Mouse (Mus musculus): ENCODE data around the gene Nsun5. TPM values are rescaled to one million over a fixed set of nuclear protein-coding genes. Genes with fewer than 3 reads are reported as not detected.

The Nsun5 gene
- total RNA-seq (2023): 25.6 to 40.7 TPM (median 31.0 TPM) in 4 replicates

DNA sequence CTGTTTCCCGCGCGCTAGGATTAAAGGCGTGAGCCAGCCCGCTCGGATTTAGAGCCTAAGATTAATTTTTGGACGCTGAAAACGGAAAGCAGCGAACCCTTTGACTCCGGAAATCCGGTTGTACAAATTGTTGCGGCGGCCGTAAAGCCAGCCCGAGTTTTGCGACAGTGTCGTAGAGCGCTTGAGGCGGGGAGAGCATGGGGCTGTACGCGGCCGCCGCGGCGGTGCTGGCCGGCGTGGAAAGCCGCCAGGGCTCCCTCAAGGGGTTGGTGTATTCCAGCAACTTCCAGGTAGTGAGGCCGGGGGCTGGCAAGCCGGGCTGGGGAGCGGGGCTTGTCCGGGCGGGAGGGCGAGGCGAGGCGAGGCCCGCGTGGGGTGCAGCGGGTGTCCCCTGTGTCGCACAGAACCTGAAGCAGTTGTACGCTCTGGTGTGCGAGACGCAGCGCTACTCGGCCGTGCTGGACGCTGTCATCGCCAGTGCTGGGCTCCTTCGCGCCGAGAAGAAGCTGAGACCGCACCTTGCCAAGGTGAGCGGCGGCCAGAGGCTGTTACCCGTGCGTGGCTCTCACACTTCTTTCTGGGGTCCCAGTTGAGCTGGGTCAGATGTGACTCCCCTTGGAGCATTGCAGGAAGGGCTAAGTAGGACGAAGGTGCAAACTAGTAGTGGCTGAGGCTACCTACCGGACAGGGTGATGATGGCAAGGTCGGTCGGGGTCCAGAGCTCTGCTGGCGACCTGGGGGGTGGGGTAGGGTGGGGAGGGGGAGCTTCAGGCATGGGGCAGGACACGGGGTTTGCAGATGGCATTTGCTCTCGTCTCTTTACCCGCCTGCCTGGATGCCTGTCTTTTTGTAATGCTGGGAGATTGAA lies at the start of gene Nsun5:
Gene Nsun5 (plus strand): TSS at position 167 of the 868 bp plus-strand sequence.

DNA sequence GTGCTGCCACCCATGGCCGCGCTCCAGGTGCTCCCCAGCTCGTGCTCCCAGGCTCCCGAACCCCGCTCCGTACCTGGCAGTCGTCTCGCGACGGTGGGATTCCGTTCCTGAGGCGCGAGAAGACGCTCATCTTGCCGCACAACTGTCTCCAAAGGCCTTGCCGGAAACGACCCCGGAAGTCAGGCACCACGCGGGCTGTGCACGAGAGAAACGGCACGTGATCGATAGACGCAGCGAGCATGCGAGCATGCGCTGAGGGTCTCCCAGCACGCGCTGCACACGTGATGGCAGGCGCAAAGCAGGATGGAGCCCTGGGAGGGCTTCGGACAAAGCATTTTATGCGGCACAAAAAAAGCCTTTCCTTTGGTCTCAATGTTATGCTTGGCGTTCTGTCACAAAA lies 19.9 kb upstream of the Nsun5 start, which contains the start of gene Fkbp6:
Gene Fkbp6 (minus strand): TSS at position 183 of the 400 bp plus-strand sequence.

GRCm38 (mm10) chr5:135352995-135353394 lies 16.8 kb upstream of the Nsun5 start, which contains the start of gene Trim50:
Gene Trim50 (plus strand): TSS chr5:135353295.

GRCm38 (mm10) chr5:135394004-135394823 lies 24.5 kb downstream of the Nsun5 start, which contains the start of gene Pom121:
Gene Pom121 (minus strand): TSS chr5:135394546.

Other genes with a start within 250 kb of the Nsun5 start
- 14.3 to 17.0 TPM (median 15.3 TPM) in 4 replicates for gene Tbl2, start 220.3 kb upstream of the Nsun5 start, total RNA-seq (2023)
- 72.8 to 88.8 TPM (median 76.4 TPM) in 4 replicates for gene Bcl7b, start 201.7 kb upstream of the Nsun5 start, total RNA-seq (2023)
- 104 to 115 TPM (median 110 TPM) in 4 replicates for gene Baz1b, start 182.7 kb upstream of the Nsun5 start, total RNA-seq (2023)
- 0.24 to 0.67 TPM (median 0.45 TPM) in 4 replicates for gene Fzd9, start 118.7 kb upstream of the Nsun5 start, total RNA-seq (2023)
- not detected in 4 replicates for gene Fkbp6, start 19.9 kb upstream of the Nsun5 start, total RNA-seq (2023)
- not detected in 4 replicates for gene Trim50, start 16.7 kb upstream of the Nsun5 start, total RNA-seq (2023)
- 60.4 to 65.7 TPM (median 62.5 TPM) in 4 replicates for gene Pom121, start 24.6 kb downstream of the Nsun5 start, total RNA-seq (2023)
- gene Hip1, start 175.2 kb downstream of the Nsun5 start, total RNA-seq (2023): 28.3 to 32.7 TPM (median 32.2 TPM) in 4 replicates
- not detected in 4 replicates for gene Ccl26, start 193.6 kb downstream of the Nsun5 start, total RNA-seq (2023)
- gene Ccl24, start 203.1 kb downstream of the Nsun5 start, total RNA-seq (2023): 0.45 TPM in 1 of 4 replicates, not detected in the others

All from B cell, adult 62 days (primary cell).